Mouse (Mus musculus) lung, postnatal 10 days (tissue): ENCODE measurements at regions not wholly inside any gene's neighbourhood (a gene's known extent, or its start where the extent isn't known, plus 50 kb on each side); places are given as distances from the start of the nearest gene placed in this dataset.

Source experiments
- DNase-seq: peaks from one replicate; pipeline ENCODE4 v3.0.0; 2021

DNA sequence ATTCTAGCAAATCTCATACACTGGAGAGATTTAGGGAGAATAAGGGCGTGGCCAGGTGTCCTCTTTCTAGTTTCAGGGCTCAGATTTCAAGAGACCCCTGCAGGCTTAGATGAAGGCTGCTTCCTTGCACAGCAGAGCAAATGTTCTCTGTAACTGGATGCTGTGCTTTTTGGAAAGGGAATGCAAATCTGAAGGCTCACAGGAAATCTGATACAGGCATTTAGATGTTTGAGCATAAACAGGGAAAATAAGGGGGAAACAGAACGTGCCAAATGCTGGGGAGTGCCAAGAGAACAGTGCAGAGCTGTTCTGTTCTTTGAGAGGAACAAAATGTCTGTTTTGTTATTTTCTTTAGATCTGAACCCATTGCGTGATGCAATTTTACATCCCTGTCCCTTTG is 161.0 kb upstream of the Samsn1 start:
- peak; percentile 21 for DNase-seq

DNA sequence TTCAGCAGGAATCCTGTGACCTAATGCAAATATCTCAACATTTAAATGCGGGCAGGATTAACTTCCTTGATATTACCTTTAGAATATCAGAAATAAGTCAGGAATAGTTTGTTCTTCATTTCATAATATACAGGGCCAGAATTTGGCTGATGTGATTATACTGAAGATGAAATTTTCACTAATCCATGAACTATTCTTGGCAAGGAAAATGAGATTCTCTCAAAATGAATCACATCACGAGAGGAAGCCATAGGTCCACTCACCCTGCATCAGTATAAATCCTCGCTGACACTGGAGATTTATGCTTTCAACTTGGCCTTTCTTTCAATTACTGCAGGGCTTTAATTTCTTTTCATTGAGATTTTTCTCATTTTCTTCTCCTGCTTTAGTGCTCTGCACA is 159.5 kb upstream of the Samsn1 start:
- no peak for DNase-seq

DNA sequence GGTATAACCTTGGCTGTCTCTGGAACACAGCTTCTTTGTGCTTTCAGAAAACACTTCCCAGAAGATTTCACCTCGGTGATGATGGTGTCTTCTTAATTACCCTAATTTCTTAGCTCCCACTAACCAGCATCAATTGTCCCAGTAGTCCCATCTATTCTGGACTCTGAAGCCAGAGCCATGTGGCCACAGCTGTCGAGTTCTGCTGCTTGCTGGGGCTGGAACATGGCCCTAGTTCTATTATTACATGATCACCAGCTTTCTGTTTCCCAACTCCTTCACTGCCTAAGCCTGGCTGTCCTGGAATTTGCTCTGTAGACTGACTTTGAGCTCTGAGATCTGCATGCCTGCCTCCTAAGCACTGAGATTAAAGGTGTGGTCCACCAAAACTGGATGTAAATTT is 145.6 kb upstream of the Samsn1 start:
- DNase-seq: no peak

DNA sequence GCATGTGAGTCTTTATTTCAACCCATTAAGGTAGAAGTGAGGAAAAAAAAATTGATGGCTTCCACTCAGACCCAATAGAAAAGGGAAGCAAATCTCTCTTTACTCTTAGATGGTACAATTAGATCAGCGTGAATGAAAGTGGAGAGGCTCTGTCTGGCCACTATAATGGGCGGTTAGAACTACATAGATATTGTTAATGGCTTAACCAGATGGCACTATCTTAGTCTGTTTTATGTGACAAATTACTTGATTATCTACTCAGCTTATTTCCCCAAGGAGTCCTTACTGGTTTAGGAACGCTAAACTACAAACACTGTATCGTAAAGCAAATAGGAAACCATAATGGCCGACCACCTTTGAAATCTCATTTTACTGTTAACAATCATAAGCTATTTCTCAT is 138.8 kb upstream of the Samsn1 start:
- DNase-seq: no peak

- no peak for DNase-seq
These were observed 136.5 kb upstream of the Samsn1 start for GRCm38 (mm10) chr16:76158585-76158984.

DNA sequence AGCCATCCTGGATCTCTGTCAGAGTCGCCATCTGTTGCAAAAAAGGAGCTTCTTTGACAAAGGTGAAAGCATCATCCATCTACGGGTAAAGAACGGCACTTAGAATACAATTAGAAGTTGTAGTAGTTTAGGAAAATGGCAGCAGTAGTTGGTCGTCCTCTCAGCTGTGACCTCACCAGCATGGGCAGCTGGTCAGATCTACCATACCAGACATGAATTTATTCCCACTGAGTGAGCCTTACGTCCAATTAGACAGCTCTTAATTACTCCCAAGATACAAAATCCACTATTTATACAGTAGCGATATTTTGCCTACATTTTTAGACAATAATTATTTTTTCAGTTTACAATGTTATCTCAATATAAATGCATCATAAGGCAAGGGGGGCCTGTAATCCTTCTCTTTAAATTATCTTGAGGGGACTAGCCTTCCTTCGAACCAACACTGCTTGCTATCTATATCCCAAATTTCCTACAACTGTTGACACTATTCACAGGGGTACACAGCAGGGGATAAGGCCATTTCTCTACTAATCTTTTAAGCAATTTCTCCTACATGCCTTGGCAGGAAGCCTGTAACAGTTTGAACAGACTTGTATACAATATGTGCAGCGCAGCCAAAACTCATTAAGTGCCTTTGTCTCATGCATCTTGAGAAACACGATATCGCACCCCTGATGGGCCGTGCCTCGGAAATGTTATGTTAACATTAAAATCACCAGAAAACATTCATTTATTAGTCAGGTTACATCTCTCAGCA is 131.9 kb upstream of the Samsn1 start:
- peak; percentile 15 for DNase-seq

DNA sequence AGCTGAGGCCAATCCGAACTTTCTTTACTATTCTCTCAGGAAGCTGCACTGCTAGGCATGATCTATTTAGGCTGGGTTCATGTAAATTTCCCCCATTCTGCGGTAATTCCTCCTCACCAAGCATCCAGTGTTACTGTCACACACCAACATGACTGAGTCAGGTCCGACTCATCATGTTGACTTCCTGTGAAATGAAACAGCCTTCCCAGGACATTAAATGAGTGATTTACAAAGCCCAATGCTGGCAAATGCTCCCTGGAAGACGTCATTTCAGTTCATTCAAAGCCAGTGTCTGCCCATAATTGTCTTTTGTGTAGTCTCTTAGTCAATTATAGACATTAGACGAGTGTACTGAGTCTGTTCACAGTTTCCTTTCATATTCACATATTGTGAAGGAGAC is 127.5 kb upstream of the Samsn1 start:
- DNase-seq: no peak

DNA sequence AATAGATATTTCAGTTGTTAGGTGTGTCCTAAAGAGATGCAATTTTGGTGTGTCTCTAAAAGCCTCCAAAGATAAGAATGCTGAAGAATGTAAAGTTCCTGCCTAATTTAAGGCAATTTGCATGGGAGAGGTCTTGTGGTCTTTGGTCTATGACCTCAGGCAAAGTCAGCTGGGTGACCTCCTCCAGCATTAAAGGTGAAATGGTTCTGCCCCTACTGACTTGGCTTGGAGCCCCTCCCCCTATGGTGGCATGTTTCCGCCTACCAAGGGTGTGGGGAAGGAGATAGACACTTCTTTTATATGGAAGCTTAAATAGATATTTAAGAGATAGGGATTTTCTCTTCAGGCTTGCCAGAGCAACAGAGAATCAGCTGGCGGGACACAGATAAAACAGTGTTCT is 111.8 kb upstream of the Samsn1 start:
- DNase-seq: no peak

DNA sequence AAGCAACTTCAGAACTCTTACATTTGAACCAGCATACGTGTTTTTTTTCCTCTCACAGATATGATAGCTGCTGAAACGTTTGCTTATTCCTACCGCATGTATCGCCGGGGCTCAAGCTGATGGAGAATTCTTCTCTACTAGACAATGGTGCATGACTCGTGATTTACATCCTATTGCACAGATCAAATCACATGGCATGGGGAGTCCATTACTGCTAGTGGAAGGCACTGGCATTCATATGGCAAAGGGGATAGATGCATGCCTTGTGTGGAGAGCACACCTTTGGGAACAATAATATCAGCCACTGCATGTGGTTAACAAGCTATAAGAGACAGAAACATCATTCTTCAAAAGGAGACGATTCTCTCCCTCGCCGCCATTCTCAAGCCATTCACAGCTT is 108.4 kb upstream of the Samsn1 start:
- DNase-seq: no peak

DNA sequence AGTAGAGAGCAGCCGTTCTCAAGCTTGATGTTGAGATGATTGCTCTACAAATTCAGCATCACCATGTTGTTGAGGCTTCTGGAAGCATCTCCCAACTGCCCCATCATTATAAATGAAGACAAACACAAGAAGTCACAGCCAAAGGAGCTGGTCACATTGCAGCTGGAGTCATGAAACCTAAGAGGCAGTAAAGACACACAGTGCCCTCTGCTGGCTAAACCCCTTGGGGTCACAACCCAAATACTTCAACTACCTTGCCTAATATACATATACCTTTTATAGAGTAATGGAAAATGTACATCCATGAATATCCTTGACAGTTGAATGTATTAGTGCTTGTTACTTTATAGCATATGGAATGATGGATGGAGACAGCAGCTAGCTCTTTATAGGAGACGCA is 107.9 kb upstream of the Samsn1 start:
- DNase-seq: peak; percentile 40

GRCm38 (mm10) chr16:76123021-76123384 is 100.9 kb upstream of the Samsn1 start:
- no peak for DNase-seq

- DNase-seq: no peak
These were observed 100.3 kb upstream of the Samsn1 start for GRCm38 (mm10) chr16:76122172-76123020.

GRCm38 (mm10) chr16:76120712-76121111 is 98.6 kb upstream of the Samsn1 start:
- DNase-seq: no peak

- no peak for DNase-seq
These were observed 88.3 kb upstream of the Samsn1 start for GRCm38 (mm10) chr16:76110383-76110782.

DNA sequence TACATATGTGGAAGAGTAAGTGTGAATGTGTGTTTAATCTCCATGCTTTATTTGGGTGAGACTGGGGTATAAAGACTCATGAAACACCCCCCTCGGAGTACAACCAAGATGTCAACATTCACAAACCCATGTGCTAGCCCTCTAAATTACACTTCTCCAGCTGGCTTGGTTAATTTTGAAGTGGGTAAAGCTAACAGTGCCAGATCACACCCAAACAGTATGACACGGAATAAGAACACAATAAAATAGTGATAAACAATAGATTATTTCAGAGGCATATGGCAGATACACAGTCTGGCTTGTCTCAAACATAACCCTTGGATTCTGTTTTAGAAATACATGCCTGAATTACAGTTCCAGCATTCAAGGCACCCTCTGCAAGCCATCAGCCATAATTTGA is 86.4 kb upstream of the Samsn1 start:
- no peak for DNase-seq

GRCm38 (mm10) chr16:76104673-76105072 is 82.6 kb upstream of the Samsn1 start:
- no peak for DNase-seq

- DNase-seq: no peak
These were observed 79.7 kb upstream of the Samsn1 start for GRCm38 (mm10) chr16:76101773-76102172.

DNA sequence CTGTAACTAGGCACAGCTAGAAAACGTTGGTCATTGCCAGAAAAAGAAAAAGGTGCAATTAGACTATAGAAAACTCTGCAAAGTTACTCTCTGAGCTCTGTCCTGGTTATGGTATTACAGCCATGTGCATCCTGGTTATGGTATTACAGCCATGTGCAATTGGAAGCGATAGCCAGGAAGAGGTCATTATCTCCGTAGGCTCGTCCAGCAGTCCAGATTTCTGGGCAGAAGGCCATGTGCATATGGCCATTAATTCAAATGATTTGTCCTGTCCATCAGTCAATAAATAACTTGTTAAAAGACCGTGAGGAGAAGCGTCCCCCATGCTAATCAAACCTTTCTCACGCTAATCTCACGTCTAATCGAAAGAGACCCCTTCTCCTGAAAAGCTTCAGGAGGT is 75.7 kb upstream of the Samsn1 start:
- DNase-seq: no peak

DNA sequence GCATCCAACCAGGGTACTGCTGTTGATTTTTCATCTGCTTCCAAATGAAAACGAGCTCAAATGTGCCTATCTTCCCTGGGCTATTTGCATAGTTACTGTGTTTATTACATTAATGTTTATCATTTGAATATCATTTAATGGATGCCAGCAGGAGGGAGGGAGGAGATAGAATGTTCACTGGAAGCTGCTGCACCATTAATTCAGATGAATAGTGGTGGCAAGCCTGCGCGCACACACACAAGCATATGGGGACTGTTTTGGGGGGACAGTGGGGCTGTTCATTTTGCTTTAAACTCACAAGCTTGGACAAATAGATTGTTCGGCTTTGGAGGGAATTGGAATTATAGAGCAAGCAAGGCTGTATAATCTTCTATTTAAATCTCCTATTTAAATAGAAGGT is 74.3 kb upstream of the Samsn1 start:
- DNase-seq: no peak

DNA sequence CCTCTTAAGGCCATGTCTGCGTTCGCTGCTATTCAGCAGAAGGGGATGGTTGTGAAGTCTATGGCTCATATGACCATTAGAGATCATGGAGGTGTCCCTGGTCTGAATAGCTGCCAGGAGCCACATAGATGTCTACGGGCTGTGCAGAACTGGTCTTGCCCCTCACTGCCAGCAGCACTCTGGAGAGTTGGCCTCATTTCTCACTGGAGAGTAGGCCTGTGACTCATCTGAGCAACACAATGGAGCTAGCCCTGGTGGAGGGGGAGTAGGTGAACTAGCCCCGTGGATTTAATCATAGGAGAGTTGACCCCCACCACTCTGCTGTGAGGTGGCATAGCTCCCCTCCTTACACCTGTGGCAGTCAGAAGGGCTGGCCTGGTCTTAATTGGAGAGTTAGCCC is 63.3 kb upstream of the Samsn1 start:
- no peak for DNase-seq

- no peak for DNase-seq
These were observed 60.4 kb upstream of the Samsn1 start for GRCm38 (mm10) chr16:76082465-76082864.

GRCm38 (mm10) chr16:76079761-76080502 is 57.9 kb upstream of the Samsn1 start:
- DNase-seq: no peak

DNA sequence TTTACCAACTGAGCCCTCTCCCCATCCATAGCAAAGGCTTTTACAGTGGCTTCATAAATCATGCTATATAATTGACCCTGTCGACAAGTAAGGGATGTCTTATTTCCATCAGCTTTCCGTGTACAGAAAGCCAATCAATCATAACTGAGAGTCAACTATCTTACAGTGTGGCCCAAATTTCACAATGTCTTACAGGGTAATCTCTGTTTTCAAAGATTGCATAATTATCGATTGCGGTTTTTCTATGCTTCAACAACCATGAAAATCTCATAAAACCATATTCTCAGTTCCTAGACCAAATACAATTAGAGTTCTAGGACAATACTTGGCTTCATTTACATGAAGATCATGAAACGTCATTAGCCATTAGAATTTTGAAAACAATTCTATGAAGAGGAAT is 56.1 kb upstream of the Samsn1 start:
- DNase-seq: no peak

DNA sequence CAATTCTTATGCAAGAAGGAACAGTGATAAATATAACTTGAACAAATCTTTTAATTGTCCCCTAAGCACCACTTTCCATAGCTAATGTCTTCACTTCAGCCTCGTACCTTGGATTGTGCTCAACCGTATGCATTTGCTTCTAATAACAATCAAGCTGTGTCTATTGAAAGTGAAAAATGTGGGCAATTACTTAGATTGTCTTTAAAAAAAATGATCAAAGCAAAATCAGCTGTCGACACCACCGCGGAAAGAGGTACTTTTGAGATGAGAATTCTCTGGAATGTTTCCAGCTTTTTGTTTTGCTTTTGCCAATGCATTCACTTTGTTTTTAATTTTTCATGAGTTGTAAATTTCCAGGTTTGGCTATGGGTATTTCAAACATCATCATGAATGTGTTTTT is 54.1 kb upstream of the Samsn1 start:
- DNase-seq: no peak
